10 mouse cellular contexts compared by ENCODE assay signal in genomic region chr11:12434597-12434996, GRCm38 (mm10). TPM values are rescaled to one million over a fixed set of nuclear protein-coding genes. Genes with fewer than 3 reads are reported as not detected.
DNase-seq lines count a peak whose midpoint lies in the region; ATAC-seq and TF ChIP-seq lines count a peak whose summit lies in the region.
"Had no signal": no experiment of that assay in that cellular context is flagged by ENCODE, and none has a peak within 500 bp of the region (broad histone marks: within the 10 kb centered on the region; RNA-seq: fewer than 3 reads in every experiment).

No protein-coding gene starts in this region.

- no peak overlapping the region for H3K9ac ChIP-seq in embryonic facial prominence, embryonic 11.5 days (replicated peaks; ENCODE audit: low read length)
- H3K9ac ChIP-seq in liver, embryonic 13.5 days: no peak overlapping the region
- no peak overlapping the region for H3K9ac ChIP-seq in liver, embryonic 11.5 days (ENCODE audit: low read depth, low read length)
- peak overlapping the region; percentile 59; the same call in 1 of the 2 replicates for H3K9ac ChIP-seq in heart, embryonic 14.5 days (ENCODE audit: low read length)
- H3K9ac ChIP-seq in midbrain, embryonic 15.5 days: no peak overlapping the region

- no peaks in the 10 kb centered on the region for H3K9me3 ChIP-seq in embryonic facial prominence, embryonic 11.5 days (replicated peaks; ENCODE audit: control insufficient read depth, low read length)
- no peaks in the 10 kb centered on the region for H3K9me3 ChIP-seq in embryonic facial prominence, embryonic 10.5 days
- no peaks in the 10 kb centered on the region for H3K9me3 ChIP-seq in liver, embryonic 13.5 days (replicated peaks)
- no peaks in the 10 kb centered on the region for H3K9me3 ChIP-seq in liver, embryonic 11.5 days (ENCODE audit: control insufficient read depth, low read length)
- no peaks in the 10 kb centered on the region for H3K9me3 ChIP-seq in heart, embryonic 14.5 days (ENCODE audit: control insufficient read depth, low read length)
- H3K9me3 ChIP-seq in midbrain, embryonic 15.5 days: no peaks in the 10 kb centered on the region

- WGBS in embryonic facial prominence, embryonic 11.5 days: 43% methylated on average over 4 of the region's 4 CpGs
- 56% methylated on average over 4 of the region's 4 CpGs for WGBS in embryonic facial prominence, embryonic 10.5 days
- 43% methylated on average over 4 of the region's 4 CpGs for WGBS in liver, embryonic 13.5 days (ENCODE audit: insufficient replicate concordance)
- WGBS in liver, embryonic 11.5 days: 62% methylated on average over 4 of the region's 4 CpGs
- WGBS in heart, embryonic 14.5 days: 29% methylated on average over 4 of the region's 4 CpGs
- 60% methylated on average over 4 of the region's 4 CpGs for WGBS in midbrain, embryonic 15.5 days
- 55% methylated on average over 4 of the region's 4 CpGs for WGBS in thymus, adult 2 months

- TF ChIP-seq CTCF in thymus, adult 2 months (IDR thresholded peaks at IDR 0.05; ENCODE audit: borderline replicate concordance, control insufficient read depth, extremely low read depth, insufficient read depth, low read length, poor library complexity): no peak

- no peaks in the 10 kb centered on the region for H3K4me1 ChIP-seq in embryonic facial prominence, embryonic 11.5 days (ENCODE audit: control insufficient read depth, insufficient read depth, low read length)
- peaks cover 22% of the 10 kb centered on the region for H3K4me1 ChIP-seq in embryonic facial prominence, embryonic 10.5 days
- H3K4me1 ChIP-seq in liver, embryonic 13.5 days (replicated peaks): no peaks in the 10 kb centered on the region
- no peaks in the 10 kb centered on the region for H3K4me1 ChIP-seq in liver, embryonic 11.5 days (replicated peaks; ENCODE audit: control insufficient read depth, insufficient read depth, low read length)
- peaks cover 3 to 26% of the 10 kb centered on the region in 2 experiments for H3K4me1 ChIP-seq in heart, embryonic 14.5 days (ENCODE audit: control insufficient read depth in 2 of 2, insufficient read depth in 2 of 2, low read length in 2 of 2)
- H3K4me1 ChIP-seq in midbrain, embryonic 15.5 days: peaks cover 7% of the 10 kb centered on the region; the same call in 1 of the 2 replicates
- no peaks in the 10 kb centered on the region for H3K4me1 ChIP-seq in thymus, adult 2 months (replicated peaks; ENCODE audit: control insufficient read depth, insufficient read depth, low read length)

- no peak for TF ChIP-seq POLR2A in thymus, adult 2 months (IDR thresholded peaks at IDR 0.05; ENCODE audit: control insufficient read depth, extremely low read depth, insufficient read depth, low read length, poor library complexity)

- H3K4me3 ChIP-seq in embryonic facial prominence, embryonic 11.5 days (ENCODE audit: low read depth, low read length): no peak overlapping the region
- H3K4me3 ChIP-seq in embryonic facial prominence, embryonic 10.5 days: no peak overlapping the region
- H3K4me3 ChIP-seq in liver, embryonic 13.5 days (replicated peaks): no peak overlapping the region
- no peak overlapping the region for H3K4me3 ChIP-seq in liver, embryonic 11.5 days (ENCODE audit: low read depth, low read length)
- H3K4me3 ChIP-seq in heart, embryonic 14.5 days (ENCODE audit: control insufficient read depth in 1 of 2, insufficient read depth in 1 of 2, low read depth in 1 of 2, low read length in 2 of 2): peak overlapping the region in 1 of 2 experiments; percentile 13; a peak in 2 of 4 replicates
- H3K4me3 ChIP-seq in midbrain, embryonic 15.5 days: no peak overlapping the region
- H3K4me3 ChIP-seq in thymus, adult 2 months (ENCODE audit: control insufficient read depth, insufficient read depth, low read length): no peak overlapping the region

- peak; percentile 13 for DNase-seq in embryonic facial prominence, embryonic 11.5 days (ENCODE audit: low spot score)
- DNase-seq in embryonic facial prominence, embryonic 10.5 days (ENCODE audit: low spot score): no peak
- DNase-seq in liver, embryonic 13.5 days: no peak
- DNase-seq in liver, embryonic 11.5 days (ENCODE audit: low spot score): no peak
- DNase-seq in thymus, adult 2 months: no peak
- no peak for DNase-seq in thymus, postnatal 14 days
- DNase-seq: cerebellum, adult 2 months; lung, postnatal 4 days had no signal

- H3K27me3 ChIP-seq in embryonic facial prominence, embryonic 11.5 days (ENCODE audit: control insufficient read depth, insufficient read depth, low read length): no peaks in the 10 kb centered on the region
- H3K27me3 ChIP-seq in embryonic facial prominence, embryonic 10.5 days (replicated peaks; ENCODE audit: low read depth, poor library complexity, severe bottlenecking): no peaks in the 10 kb centered on the region
- H3K27me3 ChIP-seq in liver, embryonic 13.5 days: no peaks in the 10 kb centered on the region
- H3K27me3 ChIP-seq in liver, embryonic 11.5 days (replicated peaks; ENCODE audit: control insufficient read depth, insufficient read depth, low read length): no peaks in the 10 kb centered on the region
- H3K27me3 ChIP-seq in heart, embryonic 14.5 days (ENCODE audit: control insufficient read depth, insufficient read depth, low read length): no peaks in the 10 kb centered on the region
- H3K27me3 ChIP-seq in midbrain, embryonic 15.5 days (replicated peaks): no peaks in the 10 kb centered on the region
- no peaks in the 10 kb centered on the region for H3K27me3 ChIP-seq in thymus, adult 2 months (ENCODE audit: control insufficient read depth, insufficient read depth, low read length)

- H3K36me3 ChIP-seq in embryonic facial prominence, embryonic 11.5 days (replicated peaks; ENCODE audit: control insufficient read depth, insufficient read depth, low read depth, low read length): no peaks in the 10 kb centered on the region
- H3K36me3 ChIP-seq in embryonic facial prominence, embryonic 10.5 days (replicated peaks): no peaks in the 10 kb centered on the region
- H3K36me3 ChIP-seq in liver, embryonic 13.5 days: no peaks in the 10 kb centered on the region
- H3K36me3 ChIP-seq in liver, embryonic 11.5 days (ENCODE audit: control insufficient read depth, insufficient read depth, low read length): no peaks in the 10 kb centered on the region
- no peaks in the 10 kb centered on the region for H3K36me3 ChIP-seq in heart, embryonic 14.5 days (ENCODE audit: control insufficient read depth, insufficient read depth, low read length)
- no peaks in the 10 kb centered on the region for H3K36me3 ChIP-seq in midbrain, embryonic 15.5 days (replicated peaks)
- H3K36me3 ChIP-seq in thymus, adult 2 months (ENCODE audit: control insufficient read depth, insufficient read depth, low read length): no peaks in the 10 kb centered on the region

- no peak overlapping the region for H3K4me2 ChIP-seq in embryonic facial prominence, embryonic 11.5 days (ENCODE audit: low read depth, low read length)
- no peak overlapping the region for H3K4me2 ChIP-seq in liver, embryonic 13.5 days
- no peak overlapping the region for H3K4me2 ChIP-seq in liver, embryonic 11.5 days
- H3K4me2 ChIP-seq in heart, embryonic 14.5 days (ENCODE audit: low read length): peak overlapping the region; percentile 64
- H3K4me2 ChIP-seq in midbrain, embryonic 15.5 days: no peak overlapping the region

- H3K27ac ChIP-seq in embryonic facial prominence, embryonic 11.5 days (replicated peaks; ENCODE audit: low read depth, low read length): no peak overlapping the region
- H3K27ac ChIP-seq in embryonic facial prominence, embryonic 10.5 days (replicated peaks): no peak overlapping the region
- no peak overlapping the region for H3K27ac ChIP-seq in liver, embryonic 13.5 days
- no peak overlapping the region for H3K27ac ChIP-seq in liver, embryonic 11.5 days (ENCODE audit: low read depth, low read length)
- H3K27ac ChIP-seq in heart, embryonic 14.5 days (replicated peaks in 1 of 2; ENCODE audit: control insufficient read depth in 1 of 2, insufficient read depth in 1 of 2, low read depth in 2 of 2, low read length in 2 of 2): peak overlapping the region; percentile 76 to 78
- no peak overlapping the region for H3K27ac ChIP-seq in midbrain, embryonic 15.5 days
- no peak overlapping the region for H3K27ac ChIP-seq in thymus, adult 2 months (ENCODE audit: control insufficient read depth, insufficient read depth, low read length)

- peak; percentile 64 for ATAC-seq in embryonic facial prominence, embryonic 11.5 days (replicated peaks; ENCODE audit: insufficient number of reproducible peaks, low FRiP score, low TSS enrichment, low read depth)
- ATAC-seq in liver, embryonic 13.5 days (ENCODE audit: low read depth): peak; percentile 34; the same call in 1 of the 2 replicates
- no peak for ATAC-seq in liver, embryonic 11.5 days (replicated peaks; ENCODE audit: low FRiP score)
- ATAC-seq in heart, embryonic 14.5 days (ENCODE audit: insufficient number of reproducible peaks, insufficient read depth, low FRiP score, low read depth): no peak
- peak; percentile 71 for ATAC-seq in midbrain, embryonic 15.5 days (replicated peaks)

RNA-seq across cellular contexts. Expression of gene Cobl, which starts 30.2 kb away (rescaled TPM):
- 3.6 and 3.8 TPM in 2 replicates for polyA plus RNA-seq in embryonic facial prominence, embryonic 11.5 days (2014; fragmentation: Nextera tagmentation; extraction: Ambion mirVana)
- polyA plus RNA-seq in embryonic facial prominence, embryonic 10.5 days (2016; fragmentation: Nextera tagmentation; extraction: Ambion mirVana): 2.1 and 3.4 TPM in 2 replicates
- 1.3 and 1.7 TPM in 2 replicates for polyA plus RNA-seq in liver, embryonic 13.5 days (2015; fragmentation: Nextera tagmentation; extraction: Ambion mirVana)
- polyA plus RNA-seq in liver, embryonic 11.5 days (2014; fragmentation: Nextera tagmentation; extraction: Ambion mirVana): 7.2 and 8.2 TPM in 2 replicates
- 38.1 and 46.4 TPM in 2 replicates for polyA plus RNA-seq in heart, embryonic 14.5 days (2014; fragmentation: Nextera tagmentation; extraction: Ambion mirVana)
- polyA plus RNA-seq in midbrain, embryonic 15.5 days (2015; fragmentation: Nextera tagmentation; extraction: Ambion mirVana): 16.1 and 16.8 TPM in 2 replicates
- polyA plus RNA-seq in thymus, adult 2 months (2012; rRNA removed): 2.5 and 3.6 TPM in 2 replicates

Comparison
In these comparisons a context has a peak if more than half of its experiments do, and no peak if none do; other contexts are left out.
1. ATAC-seq: peak in embryonic facial prominence, embryonic 11.5 days (single experiment), liver, embryonic 13.5 days (single experiment) and midbrain, embryonic 15.5 days (single experiment); none in liver, embryonic 11.5 days (single experiment) and heart, embryonic 14.5 days (single experiment).
2. H3K27ac ChIP-seq: peak in heart, embryonic 14.5 days (2 of 2); none in embryonic facial prominence, embryonic 11.5 days (single experiment), embryonic facial prominence, embryonic 10.5 days (single experiment), liver, embryonic 13.5 days (single experiment), liver, embryonic 11.5 days (single experiment), midbrain, embryonic 15.5 days (single experiment) and thymus, adult 2 months (single experiment).